Mouse (Mus musculus) CD4-positive helper T cell, adult 2 months (primary cell): ENCODE measurements at regions not wholly inside any gene's neighbourhood (a gene's known extent, or its start where the extent isn't known, plus 50 kb on each side); places are given as distances from the start of the nearest gene placed in this dataset.

Source experiments
- DNase-seq: peaks from one replicate; pipeline ENCODE4 v3.0.0-alpha.2; 2012; ENCODE audit warnings: low read depth, missing footprints, low spot score

- no peak for DNase-seq
These were observed 138.2 kb downstream of the Tle3 start for GRCm38 (mm10) chr9:61510217-61510893.

GRCm38 (mm10) chr9:61509591-61510191, 137.5 kb downstream of the Tle3 start:
- no peak for DNase-seq

GRCm38 (mm10) chr9:61509091-61509490, 136.9 kb downstream of the Tle3 start:
- no peak for DNase-seq

GRCm38 (mm10) chr9:61500851-61501250, 128.7 kb downstream of the Tle3 start:
- no peak for DNase-seq

GRCm38 (mm10) chr9:61492896-61493295, 120.7 kb downstream of the Tle3 start:
- no peak for DNase-seq

GRCm38 (mm10) chr9:61491131-61491712, 119.1 kb downstream of the Tle3 start:
- no peak for DNase-seq

- DNase-seq, result no peak
These were observed 117.8 kb downstream of the Tle3 start for GRCm38 (mm10) chr9:61489983-61490382.

GRCm38 (mm10) chr9:61489147-61489546, 117.0 kb downstream of the Tle3 start:
- DNase-seq, result no peak

GRCm38 (mm10) chr9:61487824-61488223, 115.7 kb downstream of the Tle3 start:
- no peak for DNase-seq

- DNase-seq, result no peak
These were observed 115.0 kb downstream of the Tle3 start for GRCm38 (mm10) chr9:61487146-61487545.

GRCm38 (mm10) chr9:61484391-61484790, 112.2 kb downstream of the Tle3 start:
- DNase-seq, result peak; percentile 49

- no peak for DNase-seq
These were observed 107.5 kb downstream of the Tle3 start for GRCm38 (mm10) chr9:61479626-61480025.

- DNase-seq, result no peak
These were observed 106.7 kb downstream of the Tle3 start for GRCm38 (mm10) chr9:61478862-61479261.

GRCm38 (mm10) chr9:61476351-61476750, 104.2 kb downstream of the Tle3 start:
- DNase-seq, result no peak

GRCm38 (mm10) chr9:61470815-61471505, 98.8 kb downstream of the Tle3 start:
- DNase-seq, result no peak

- DNase-seq, result no peak
These were observed 96.8 kb downstream of the Tle3 start for GRCm38 (mm10) chr9:61468897-61469509.

- DNase-seq, result no peak
These were observed 96.2 kb downstream of the Tle3 start for GRCm38 (mm10) chr9:61468368-61468848.
